Comparison of ENCODE assay signal across 23 mouse cellular contexts in the genomic region with DNA sequence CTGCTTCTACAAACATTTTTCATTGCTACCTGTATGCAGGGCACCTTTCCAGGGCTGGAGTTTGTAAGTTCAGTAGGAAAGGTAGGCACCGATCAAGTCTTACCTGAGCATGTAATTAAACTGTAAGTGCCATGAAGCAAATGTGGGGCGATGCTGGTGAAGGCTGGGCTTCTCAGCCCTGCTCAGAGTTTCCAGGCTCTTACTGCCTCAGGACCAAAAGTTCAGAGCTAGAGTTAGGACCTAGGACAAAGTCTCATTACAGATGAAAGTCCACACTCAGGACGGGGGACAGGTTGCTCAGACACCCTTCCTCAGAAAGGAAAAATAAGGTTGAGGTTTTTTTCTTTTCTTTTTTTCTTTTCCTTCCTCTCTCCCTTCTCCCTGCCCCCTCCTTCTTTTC. TPM values are rescaled to one million over a fixed set of nuclear protein-coding genes. Genes with fewer than 3 reads are reported as not detected.
DNase-seq lines count a peak whose midpoint lies in the region; ATAC-seq and TF ChIP-seq lines count a peak whose summit lies in the region.
"Had no signal": no experiment of that assay in that cellular context is flagged by ENCODE, and none has a peak within 500 bp of the region (broad histone marks: within the 10 kb centered on the region; RNA-seq: fewer than 3 reads in every experiment).

No protein-coding gene starts in this region.

- ATAC-seq in intestine, embryonic 15.5 days: 0 out of 2 replicates have a peak, but pooled peaks have one; percentile 40
- no peak for ATAC-seq in intestine, postnatal 0 days
- peak; percentile 67; the same call in 1 of the 2 replicates for ATAC-seq in intestine, embryonic 16.5 days
- ATAC-seq in hindbrain, embryonic 14.5 days (ENCODE audit: low FRiP score): no peak
- ATAC-seq: activated CD4-positive, CD25-positive, alpha-beta regulatory T cell, adult 4 months; forebrain, embryonic 14.5 days; Patski had no signal

- 0 out of 2 replicates have a peak, but pooled peaks cover 3% of the 10 kb centered on the region for H3K4me1 ChIP-seq in intestine, embryonic 15.5 days (replicated peaks)
- H3K4me1 ChIP-seq in intestine, postnatal 0 days (replicated peaks; ENCODE audit: control insufficient read depth, insufficient read depth, low read length): no peaks in the 10 kb centered on the region
- peaks cover 7% of the 10 kb centered on the region; the same call in 1 of the 2 replicates for H3K4me1 ChIP-seq in intestine, embryonic 16.5 days (ENCODE audit: control insufficient read depth, insufficient read depth, low read length)
- no peaks in the 10 kb centered on the region for H3K4me1 ChIP-seq in hindbrain, embryonic 14.5 days (replicated peaks; ENCODE audit: control insufficient read depth, insufficient read depth, low read length)

- no peaks in the 10 kb centered on the region for H3K27me3 ChIP-seq in intestine, embryonic 15.5 days (replicated peaks)
- H3K27me3 ChIP-seq in intestine, postnatal 0 days (replicated peaks; ENCODE audit: control insufficient read depth, insufficient read depth, low read length): no peaks in the 10 kb centered on the region
- H3K27me3 ChIP-seq in intestine, embryonic 16.5 days (replicated peaks; ENCODE audit: control insufficient read depth, insufficient read depth, low read length): no peaks in the 10 kb centered on the region
- H3K27me3 ChIP-seq in hindbrain, embryonic 14.5 days (ENCODE audit: control insufficient read depth, insufficient read depth, low read length): no peaks in the 10 kb centered on the region
- H3K27me3 ChIP-seq: CH12.LX; embryonic facial prominence, embryonic 15.5 days; heart, embryonic 13.5 days; hindbrain, embryonic 12.5 days; Patski had no signal

- no peak overlapping the region for H3K27ac ChIP-seq in intestine, embryonic 15.5 days
- no peak overlapping the region for H3K27ac ChIP-seq in intestine, postnatal 0 days (ENCODE audit: low read depth, low read length)
- H3K27ac ChIP-seq in intestine, embryonic 16.5 days (ENCODE audit: low read length): no peak overlapping the region
- H3K27ac ChIP-seq in hindbrain, embryonic 14.5 days: no peak overlapping the region
- H3K27ac ChIP-seq: embryonic facial prominence, embryonic 15.5 days; forebrain, embryonic 10.5 days; gastrocnemius, adult 2 months; heart, embryonic 13.5 days; hindbrain, embryonic 12.5 days had no signal

- no peaks in the 10 kb centered on the region for H3K9me3 ChIP-seq in intestine, embryonic 15.5 days
- no peaks in the 10 kb centered on the region for H3K9me3 ChIP-seq in intestine, postnatal 0 days (ENCODE audit: control insufficient read depth)
- H3K9me3 ChIP-seq in intestine, embryonic 16.5 days (ENCODE audit: control insufficient read depth, low read length): no peaks in the 10 kb centered on the region
- no peaks in the 10 kb centered on the region for H3K9me3 ChIP-seq in hindbrain, embryonic 14.5 days (ENCODE audit: control insufficient read depth, low read length)
- H3K9me3 ChIP-seq: embryonic facial prominence, embryonic 15.5 days; forebrain, embryonic 10.5 days; heart, embryonic 13.5 days; hindbrain, embryonic 12.5 days had no signal

- no peak for TF ChIP-seq CTCF in intestine, postnatal 0 days (IDR thresholded peaks at IDR 0.05; ENCODE audit: low read depth)

- H3K9ac ChIP-seq in intestine, embryonic 15.5 days: no peak overlapping the region
- no peak overlapping the region for H3K9ac ChIP-seq in intestine, postnatal 0 days (ENCODE audit: low read depth, low read length)
- no peak overlapping the region for H3K9ac ChIP-seq in intestine, embryonic 16.5 days (ENCODE audit: low read depth, low read length)
- no peak overlapping the region for H3K9ac ChIP-seq in hindbrain, embryonic 14.5 days
- H3K9ac ChIP-seq: embryonic facial prominence, embryonic 15.5 days; heart, embryonic 13.5 days; hindbrain, embryonic 12.5 days had no signal

- no peak overlapping the region for H3K4me2 ChIP-seq in intestine, embryonic 15.5 days (replicated peaks)
- H3K4me2 ChIP-seq in intestine, postnatal 0 days (replicated peaks; ENCODE audit: low read depth): no peak overlapping the region
- no peak overlapping the region for H3K4me2 ChIP-seq in intestine, embryonic 16.5 days (ENCODE audit: low read depth, low read length)
- H3K4me2 ChIP-seq in hindbrain, embryonic 14.5 days (replicated peaks): no peak overlapping the region
- H3K4me2 ChIP-seq: embryonic facial prominence, embryonic 15.5 days; heart, embryonic 13.5 days; hindbrain, embryonic 12.5 days had no signal

- 72% methylated on average over 3 of the region's 3 CpGs for WGBS in intestine, embryonic 15.5 days
- WGBS in intestine, postnatal 0 days: 57% methylated on average over 3 of the region's 3 CpGs
- WGBS in intestine, embryonic 16.5 days: 66% methylated on average over 3 of the region's 3 CpGs
- 78% methylated on average over 3 of the region's 3 CpGs for WGBS in hindbrain, embryonic 14.5 days

- DNase-seq in kidney, adult 8-10 months: peak; percentile 55 to 61
- no peak for DNase-seq in kidney, postnatal 10 days
- DNase-seq in kidney, postnatal 25 days: peak; percentile 24 to 67
- DNase-seq in hindbrain, embryonic 14.5 days (ENCODE audit: low spot score): no peak
- DNase-seq: adrenal gland, postnatal 14 days; cerebellum, adult 11-12 months; cerebellum, adult 9-10 months; cerebellum, postnatal 36 days; gastrocnemius, adult 2 months; gastrocnemius, postnatal 25 days; heart, postnatal 4 days had no signal

- no peaks in the 10 kb centered on the region for H3K36me3 ChIP-seq in intestine, embryonic 15.5 days
- peaks cover 2% of the 10 kb centered on the region; the same call in 1 of the 2 replicates for H3K36me3 ChIP-seq in intestine, postnatal 0 days (ENCODE audit: control insufficient read depth, insufficient read depth)
- H3K36me3 ChIP-seq in intestine, embryonic 16.5 days (ENCODE audit: control insufficient read depth, insufficient read depth, low read length): no peaks in the 10 kb centered on the region
- peaks cover 5% of the 10 kb centered on the region; the same call in 1 of the 2 replicates for H3K36me3 ChIP-seq in hindbrain, embryonic 14.5 days (replicated peaks; ENCODE audit: control insufficient read depth, insufficient read depth)
- H3K36me3 ChIP-seq: embryonic facial prominence, embryonic 15.5 days; heart, embryonic 13.5 days had no signal

- H3K4me3 ChIP-seq in intestine, embryonic 15.5 days (replicated peaks): no peak overlapping the region
- no peak overlapping the region for H3K4me3 ChIP-seq in intestine, postnatal 0 days (ENCODE audit: low read depth, low read length)
- H3K4me3 ChIP-seq in intestine, embryonic 16.5 days (ENCODE audit: low read length): no peak overlapping the region
- H3K4me3 ChIP-seq in hindbrain, embryonic 14.5 days (replicated peaks; ENCODE audit: low read length): no peak overlapping the region
- H3K4me3 ChIP-seq: embryonic facial prominence, embryonic 15.5 days; erythroblast, embryonic 14.5 days; forebrain, embryonic 10.5 days; gastrocnemius, adult 2 months; heart, embryonic 13.5 days; hindbrain, embryonic 12.5 days had no signal

RNA-seq across cellular contexts. Expression of gene Rassf2, which starts 19.4 kb away (rescaled TPM):
- polyA plus RNA-seq in intestine, embryonic 15.5 days (2015; fragmentation: Nextera tagmentation; extraction: Ambion mirVana): 7.6 and 8.0 TPM in 2 replicates
- 4.4 TPM in 2 replicates for polyA plus RNA-seq in intestine, postnatal 0 days (2015; fragmentation: Nextera tagmentation; extraction: Ambion mirVana)
- 8.2 and 9.0 TPM in 2 replicates for polyA plus RNA-seq in intestine, embryonic 16.5 days (2015; fragmentation: Nextera tagmentation; extraction: Ambion mirVana)
- 28.2 and 29.0 TPM in 2 replicates for polyA plus RNA-seq in hindbrain, embryonic 14.5 days (2014; fragmentation: Nextera tagmentation; extraction: Ambion mirVana)

Comparison
In these comparisons a context has a peak if more than half of its experiments do, and no peak if none do; other contexts are left out.
1. ATAC-seq: peak in intestine, embryonic 15.5 days (single experiment) and intestine, embryonic 16.5 days (single experiment); none in intestine, postnatal 0 days (single experiment) and hindbrain, embryonic 14.5 days (single experiment).
2. DNase-seq: peak in kidney, adult 8-10 months (2 of 2) and kidney, postnatal 25 days (2 of 2); none in kidney, postnatal 10 days (single experiment) and hindbrain, embryonic 14.5 days (single experiment).